33 mouse cellular contexts compared by ENCODE assay signal in the genomic region with DNA sequence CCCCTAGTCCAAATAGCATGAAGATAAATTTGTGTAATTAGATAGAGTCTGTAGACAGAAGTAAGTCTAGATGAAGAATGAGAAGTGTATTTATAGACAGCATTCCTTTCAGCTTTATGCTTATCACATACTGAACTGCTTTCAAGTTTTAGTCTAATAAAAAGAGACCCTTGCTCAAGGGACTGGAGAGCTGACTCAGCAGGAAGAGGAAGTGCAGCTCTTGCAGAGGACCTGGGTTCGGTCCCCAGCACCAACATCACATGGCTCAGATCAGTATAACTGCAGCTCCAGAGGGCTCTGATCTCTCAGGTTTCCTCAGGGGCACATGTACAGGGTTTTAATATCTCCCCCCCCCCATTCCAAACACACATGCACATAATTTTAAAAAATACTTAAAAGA.
"Had no signal": no experiment of that assay in that cellular context is flagged by ENCODE, and none has a peak within 500 bp of the region (broad histone marks: within the 10 kb centered on the region; RNA-seq: fewer than 3 reads in every experiment).

No protein-coding gene starts in this region.

- ATAC-seq: hindbrain, postnatal 0 days; inflammation-experienced regulatory T-cells, adult 6 months; intestine, embryonic 15.5 days; intestine, embryonic 16.5 days; intestine, postnatal 0 days had no signal

- DNase-seq: heart, postnatal 10 days; heart, postnatal 36 days; heart, postnatal 4 days; kidney, adult 11 months; kidney, adult 18-20 months; kidney, adult 2 months; kidney, adult 8-10 months; kidney, adult 9 months; kidney, postnatal 10 days; kidney, postnatal 14 days; kidney, postnatal 25 days; kidney, postnatal 36 days; kidney, postnatal 4 days; layer of hippocampus, adult 9-11 months; layer of hippocampus, postnatal 36 days had no signal

- H3K4me2 ChIP-seq: heart, embryonic 11.5 days; heart, embryonic 12.5 days; heart, embryonic 13.5 days; heart, embryonic 15.5 days; hindbrain, embryonic 12.5 days; hindbrain, embryonic 13.5 days; hindbrain, embryonic 14.5 days; hindbrain, embryonic 15.5 days; intestine, embryonic 15.5 days; kidney, embryonic 15.5 days had no signal

- H3K36me3 ChIP-seq: heart, embryonic 10.5 days; heart, embryonic 12.5 days; heart, embryonic 13.5 days; heart, embryonic 15.5 days; hindbrain, embryonic 12.5 days; hindbrain, embryonic 13.5 days; hindbrain, embryonic 15.5 days; intestine, embryonic 15.5 days; kidney, embryonic 15.5 days had no signal

- H3K9ac ChIP-seq: heart, embryonic 12.5 days; heart, embryonic 13.5 days; heart, embryonic 15.5 days; hindbrain, embryonic 12.5 days; hindbrain, embryonic 13.5 days; hindbrain, embryonic 14.5 days; hindbrain, embryonic 15.5 days; intestine, embryonic 15.5 days; kidney, embryonic 15.5 days had no signal

- H3K27ac ChIP-seq: heart, embryonic 10.5 days; heart, embryonic 13.5 days; heart, embryonic 15.5 days; hindbrain, embryonic 12.5 days; hindbrain, embryonic 13.5 days; hindbrain, embryonic 14.5 days; hindbrain, embryonic 15.5 days; hindbrain, postnatal 0 days; intestine, embryonic 15.5 days; kidney, embryonic 15.5 days; kidney, postnatal 0 days; layer of hippocampus, adult 2 months; left cerebral cortex, adult 2 months had no signal

- H3K4me3 ChIP-seq: heart, embryonic 10.5 days; heart, embryonic 12.5 days; heart, embryonic 13.5 days; heart, embryonic 15.5 days; hindbrain, embryonic 12.5 days; hindbrain, embryonic 13.5 days; hindbrain, embryonic 15.5 days; intestine, embryonic 15.5 days; kidney, embryonic 15.5 days; layer of hippocampus, adult 2 months; left cerebral cortex, adult 2 months had no signal

- H3K27me3 ChIP-seq: heart, embryonic 12.5 days; heart, embryonic 13.5 days; heart, embryonic 15.5 days; hindbrain, embryonic 12.5 days; hindbrain, embryonic 13.5 days; hindbrain, embryonic 15.5 days; intestine, embryonic 15.5 days; kidney, embryonic 15.5 days had no signal

- H3K4me1 ChIP-seq: heart, embryonic 10.5 days; heart, embryonic 12.5 days; heart, embryonic 13.5 days; heart, embryonic 15.5 days; hindbrain, embryonic 12.5 days; hindbrain, embryonic 13.5 days; hindbrain, embryonic 15.5 days; intestine, embryonic 15.5 days; kidney, embryonic 15.5 days had no signal

- H3K9me3 ChIP-seq: heart, embryonic 10.5 days; heart, embryonic 12.5 days; heart, embryonic 13.5 days; heart, embryonic 15.5 days; hindbrain, embryonic 12.5 days; hindbrain, embryonic 13.5 days; hindbrain, embryonic 15.5 days; intestine, embryonic 15.5 days; kidney, embryonic 15.5 days had no signal
